Mouse (Mus musculus) small intestine, adult 2 months (tissue): ENCODE data around the gene Meis2.

Source experiments
- CTCF ChIP-seq: fragments of 200-500 bp; IDR thresholded peaks from 2 replicates; pipeline ENCODE4 v1.5.1; 2012; ENCODE audit warnings: low read depth, mild to moderate bottlenecking, control low read depth, inconsistent platforms, low read length, moderate library complexity, mixed read lengths; ENCODE audit not compliant: insufficient replicate concordance, insufficient read length; ENCODE audit errors: extremely low read depth
- POLR2A ChIP-seq: fragments of 200-500 bp; IDR thresholded peaks from 2 replicates; pipeline ENCODE4 v1.6.1; 2012; ENCODE audit warnings: low read depth, mild to moderate bottlenecking, control low read depth, inconsistent platforms, low read length, moderate library complexity

DNA sequence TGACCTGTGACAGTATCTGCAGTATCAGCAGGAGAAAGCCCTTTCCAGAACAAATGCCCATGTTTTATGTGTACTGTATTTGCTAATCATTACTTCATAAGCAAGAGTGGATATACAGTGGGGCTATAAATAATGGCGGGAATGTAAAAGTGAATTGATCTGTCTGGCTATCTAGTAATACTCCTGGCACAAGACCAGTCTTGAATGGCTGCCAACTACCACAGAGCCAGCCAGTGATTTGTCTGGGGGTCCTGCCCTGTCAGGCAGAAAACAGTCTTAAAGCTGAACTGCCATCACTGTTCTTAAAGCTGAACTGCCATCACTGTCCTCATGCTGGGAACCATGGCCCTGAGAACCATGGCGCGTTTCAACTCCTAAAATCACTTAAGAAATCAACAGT is 169.9 kb downstream of the Meis2 start:
- no peak for TF ChIP-seq CTCF
- no peak for TF ChIP-seq POLR2A
